Mouse (Mus musculus): Measurements from ENCODE around the gene Six2.

Gene Six2

GRCm38 (mm10) chr17:85688236-85688910, at the start of gene Six2:
Six2 (minus strand) TSS chr17:85688274.
- peak; percentile 55 to 58 for DNase-seq (ENCODE audit: low spot score in 2 of 2)

- DNase-seq (ENCODE audit: low spot score in 2 of 2): no peak
These were observed 49.2 kb upstream of the Six2 start for GRCm38 (mm10) chr17:85737090-85737780.

- no peak for DNase-seq (ENCODE audit: low spot score in 2 of 2)
These were observed 43.3 kb upstream of the Six2 start for GRCm38 (mm10) chr17:85731329-85731728.

- peak in 1 of 2 experiments; percentile 24 for DNase-seq (ENCODE audit: low spot score in 2 of 2)
These were observed 42.3 kb upstream of the Six2 start for GRCm38 (mm10) chr17:85730231-85731015.

GRCm38 (mm10) chr17:85728071-85728718, 40.1 kb upstream of the Six2 start:
- DNase-seq (ENCODE audit: low spot score in 2 of 2): peak; percentile 12 to 31

- DNase-seq (ENCODE audit: low spot score in 2 of 2): no peak
These were observed 37.9 kb upstream of the Six2 start for GRCm38 (mm10) chr17:85725988-85726387.

- peak in 1 of 2 experiments; percentile 5 for DNase-seq (ENCODE audit: low spot score in 2 of 2)
These were observed 35.1 kb upstream of the Six2 start for GRCm38 (mm10) chr17:85723166-85723565.

- no peak for DNase-seq (ENCODE audit: low spot score in 2 of 2)
These were observed 29.2 kb upstream of the Six2 start for GRCm38 (mm10) chr17:85717266-85717665.

GRCm38 (mm10) chr17:85715784-85716183, 27.7 kb upstream of the Six2 start:
- DNase-seq (ENCODE audit: low spot score in 2 of 2): no peak

GRCm38 (mm10) chr17:85714370-85714769, 26.3 kb upstream of the Six2 start:
- DNase-seq (ENCODE audit: low spot score in 2 of 2): no peak

GRCm38 (mm10) chr17:85712874-85713273, 24.8 kb upstream of the Six2 start:
- no peak for DNase-seq (ENCODE audit: low spot score in 2 of 2)

GRCm38 (mm10) chr17:85704369-85705260, 16.5 kb upstream of the Six2 start:
- no peak for DNase-seq (ENCODE audit: low spot score in 2 of 2)

GRCm38 (mm10) chr17:85700028-85700427, 12.0 kb upstream of the Six2 start:
- no peak for DNase-seq (ENCODE audit: low spot score in 2 of 2)

- no peak for DNase-seq (ENCODE audit: low spot score in 2 of 2)
These were observed 10.6 kb upstream of the Six2 start for GRCm38 (mm10) chr17:85698643-85699042.

GRCm38 (mm10) chr17:85697976-85698375, 9.9 kb upstream of the Six2 start:
- DNase-seq (ENCODE audit: low spot score in 2 of 2): no peak

- no peak for DNase-seq (ENCODE audit: low spot score in 2 of 2)
These were observed 6.4 kb upstream of the Six2 start for GRCm38 (mm10) chr17:85694499-85694898.

- no peak for DNase-seq (ENCODE audit: low spot score in 2 of 2)
These were observed 5.0 kb upstream of the Six2 start for GRCm38 (mm10) chr17:85693101-85693500.

- no peak for DNase-seq (ENCODE audit: low spot score in 2 of 2)
These were observed 4.5 kb upstream of the Six2 start for GRCm38 (mm10) chr17:85692594-85692993.

GRCm38 (mm10) chr17:85691701-85692536, 3.8 kb upstream of the Six2 start:
- DNase-seq (ENCODE audit: low spot score in 2 of 2): no peak

- no peak for DNase-seq (ENCODE audit: low spot score in 2 of 2)
These were observed 2.9 kb upstream of the Six2 start for GRCm38 (mm10) chr17:85690969-85691335.

Measured in heart, adult 9 months (tissue).